11 mouse cellular contexts compared by ENCODE assay signal in the genomic region with DNA sequence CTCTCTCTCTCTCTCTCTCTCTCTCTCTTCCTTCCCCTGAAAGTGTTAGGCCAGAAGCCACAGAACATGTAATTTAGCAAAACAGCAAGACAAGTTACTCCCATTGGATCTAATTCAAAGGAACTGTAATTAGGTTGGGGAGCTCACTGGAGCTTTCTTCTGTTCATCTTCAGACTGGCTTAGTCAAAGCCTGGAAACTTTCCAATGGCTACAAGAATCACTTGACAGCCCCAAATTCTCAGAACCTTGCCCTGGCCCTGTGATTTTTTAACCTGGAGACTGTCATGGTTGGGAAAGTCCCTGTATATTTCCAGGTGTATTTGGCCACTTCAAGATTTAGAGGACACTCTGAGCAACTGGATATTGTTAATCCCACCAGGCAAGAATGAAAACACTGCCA.
"Had no signal": no experiment of that assay in that cellular context is flagged by ENCODE, and none has a peak within 500 bp of the region (broad histone marks: within the 10 kb centered on the region; RNA-seq: fewer than 3 reads in every experiment).

No protein-coding gene starts in this region.

- ATAC-seq: intestine, embryonic 15.5 days had no signal

- DNase-seq: left cerebral cortex, postnatal 4 days; lung, adult 18-20 months; right cerebral cortex, adult 18-20 months; right cerebral cortex, postnatal 25 days; thymus, postnatal 36 days had no signal

- H3K27me3 ChIP-seq: intestine, embryonic 15.5 days; limb, embryonic 13.5 days; midbrain, embryonic 12.5 days; neural tube, embryonic 15.5 days had no signal

- H3K36me3 ChIP-seq: intestine, embryonic 15.5 days; limb, embryonic 13.5 days; midbrain, embryonic 12.5 days; neural tube, embryonic 15.5 days had no signal

- H3K4me1 ChIP-seq: intestine, embryonic 15.5 days; limb, embryonic 13.5 days; midbrain, embryonic 12.5 days; neural tube, embryonic 15.5 days had no signal

- H3K9ac ChIP-seq: intestine, embryonic 15.5 days; limb, embryonic 13.5 days; liver, embryonic 14.5 days; midbrain, embryonic 12.5 days; neural tube, embryonic 15.5 days had no signal

- H3K4me2 ChIP-seq: intestine, embryonic 15.5 days; limb, embryonic 13.5 days; midbrain, embryonic 12.5 days; neural tube, embryonic 15.5 days had no signal

- H3K27ac ChIP-seq: intestine, embryonic 15.5 days; limb, embryonic 13.5 days; liver, embryonic 14.5 days; midbrain, embryonic 12.5 days; neural tube, embryonic 15.5 days had no signal

- H3K4me3 ChIP-seq: intestine, embryonic 15.5 days; limb, embryonic 13.5 days; midbrain, embryonic 12.5 days; myocyte; neural tube, embryonic 15.5 days had no signal

- H3K9me3 ChIP-seq: intestine, embryonic 15.5 days; limb, embryonic 13.5 days; midbrain, embryonic 12.5 days; neural tube, embryonic 15.5 days had no signal
